Mouse (Mus musculus) left cerebral cortex, postnatal 14 days (tissue): Measurements from ENCODE around the gene Rep15. TPM values are rescaled to one million over a fixed set of nuclear protein-coding genes. Genes with fewer than 3 reads are reported as not detected.

Source experiments
- DNase-seq, 2 experiments: peaks; one replicate each; pipeline ENCODE4 v3.0.0; 2021 to 2022; ENCODE audit warnings: low spot score in 2 of 2, mixed read lengths in 1 of 2
- intact Hi-C: fragments of 180-260 bp; cut with DNase I; formaldehyde crosslinking; loops from one replicate; pipeline ENCODE4 v1.15.1; 2025
- total RNA-seq, 2 experiments: library from RNA; stranded (reverse); gene quantifications; 2 replicates each; pipeline ENCODE4 v1.2.3; 2021

The Rep15 gene
- total RNA-seq, 2 experiments from 2014 or later: 1.6 to 2.5 TPM

- intact Hi-C loops: no loop called here
- peak; percentile 16 to 25 for DNase-seq
Observed at GRCm38 (mm10) chr6:147075808-147076387, 43.5 kb downstream of the Rep15 start.

DNA sequence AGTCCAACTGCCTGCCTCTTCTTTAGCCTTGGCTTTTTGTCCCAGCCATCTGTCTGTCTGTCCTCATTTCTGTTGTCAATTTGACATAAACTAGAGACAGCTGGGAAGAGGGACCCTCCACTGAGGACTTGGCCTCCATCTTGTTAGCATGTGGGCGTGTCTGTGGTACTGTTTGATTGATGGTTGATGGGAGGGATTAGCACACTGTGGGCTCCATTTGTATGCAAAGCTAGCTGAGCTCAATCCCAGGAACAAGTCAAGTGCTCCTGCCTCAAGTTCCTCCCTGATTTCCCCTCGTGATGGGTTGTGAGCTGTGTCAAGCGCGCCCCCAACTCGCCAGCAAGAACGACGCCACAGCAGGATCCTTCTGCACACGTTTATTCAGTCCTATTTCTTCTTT lies 44.5 kb downstream of the Rep15 start:
- no peak for DNase-seq
- intact Hi-C loops: no loop called here

DNA sequence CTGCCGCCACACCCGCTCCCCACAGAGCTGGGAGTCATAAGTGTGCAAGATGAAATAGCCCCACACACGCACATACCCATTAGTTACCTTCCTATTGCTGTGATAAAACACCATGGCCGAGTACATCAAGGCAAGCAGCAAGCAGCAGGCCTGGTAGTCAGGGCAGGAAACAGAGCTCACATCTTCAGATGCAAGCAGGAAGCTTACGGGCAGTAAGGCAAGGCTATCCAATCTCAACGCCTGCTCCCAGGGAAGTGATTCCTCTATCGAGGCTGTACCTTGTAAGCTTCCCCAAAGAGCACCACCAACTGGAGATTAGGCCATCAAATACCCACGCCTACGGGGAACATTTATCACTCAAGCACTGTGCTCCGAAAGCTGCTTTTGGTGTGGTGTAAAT lies 47.5 kb downstream of the Rep15 start:
- DNase-seq: no peak
- intact Hi-C loops: no loop called here

Other genes starting within 250 kb of the Rep15 start
- gene Arntl2, start 236.5 kb upstream of the Rep15 start, total RNA-seq: 1 to 10 TPM; 8.0 to 9.3 TPM
- gene Smco2, start 182.5 kb upstream of the Rep15 start, total RNA-seq: not detected
- gene Ppfibp1, start 144.1 kb upstream of the Rep15 start, total RNA-seq: 10 to 100 TPM; 65.4 to 86.1 TPM
- not detected for gene 1700034J05Rik, start 78.2 kb upstream of the Rep15 start, total RNA-seq
- gene Mrps35, start 10.2 kb downstream of the Rep15 start, total RNA-seq: 10 to 100 TPM; 42.8 to 45.9 TPM
- gene Mansc4, start 54.4 kb downstream of the Rep15 start, total RNA-seq: under 1 TPM; 0.53 to 0.70 TPM
- 10 to 100 TPM; 22.9 to 23.8 TPM for gene Klhl42, start 58.8 kb downstream of the Rep15 start, total RNA-seq
- 1 to 10 TPM; 3.7 to 3.8 TPM for gene Pthlh, start 231.6 kb downstream of the Rep15 start, total RNA-seq